Mouse (Mus musculus) heart, embryonic 12.5 days (tissue): ENCODE measurements around the gene Mep1a. TPM values are rescaled to one million over a fixed set of nuclear protein-coding genes. Genes with fewer than 3 reads are reported as not detected.
"Not testable (repeated sequence)": the region's sequence is repeated elsewhere in the genome, so short reads cannot be mapped to it uniquely, and the experiment has no call there.

Source experiments
- ATAC-seq: fragments of 200-750 bp; cut with Nextera tagmentation; 2 replicates; pipeline ENCODE4 v1.8.0; 2017; ENCODE audit warnings: moderate TSS enrichment, moderate library complexity; ENCODE audit not compliant: insufficient number of reproducible peaks, low FRiP score
- H3K27ac ChIP-seq: fragments of 300-500 bp; sonication (generic); 2 replicates; pipeline ENCODE4 v1.5.1; 2016; ENCODE audit warnings: mild to moderate bottlenecking, moderate library complexity; ENCODE audit not compliant: poor library complexity, severe bottlenecking
- H3K27me3 ChIP-seq: fragments of 300-500 bp; sonication (generic); replicated peaks from 2 replicates; pipeline ENCODE4 v1.6.1; 2016; ENCODE audit warnings: mild to moderate bottlenecking, moderate library complexity
- H3K36me3 ChIP-seq: fragments of 300-500 bp; sonication (generic); 2 replicates; pipeline ENCODE4 v1.6.1; 2016; ENCODE audit warnings: mild to moderate bottlenecking, moderate library complexity
- H3K4me1 ChIP-seq: fragments of 300-500 bp; sonication (generic); replicated peaks from 2 replicates; pipeline ENCODE4 v1.6.1; 2016; ENCODE audit warnings: mild to moderate bottlenecking
- H3K4me2 ChIP-seq: fragments of 300-500 bp; sonication (generic); 2 replicates; pipeline ENCODE4 v1.6.1; 2016; ENCODE audit warnings: mild to moderate bottlenecking, moderate library complexity
- H3K4me3 ChIP-seq: fragments of 300-500 bp; sonication (generic); 2 replicates; pipeline ENCODE4 v1.5.1; 2016; ENCODE audit warnings: mild to moderate bottlenecking
- H3K9ac ChIP-seq: fragments of 300-500 bp; sonication (generic); 2 replicates; pipeline ENCODE4 v1.6.1; 2016; ENCODE audit warnings: mild to moderate bottlenecking, moderate library complexity
- H3K9me3 ChIP-seq: fragments of 300-500 bp; sonication (generic); replicated peaks from 2 replicates; pipeline ENCODE4 v1.6.1; 2016; ENCODE audit warnings: mild to moderate bottlenecking, moderate library complexity
- WGBS: fragments of 180-500 bp; shearing (Covaris S2); methylation state at CpG from one replicate; pipeline ENCODE4 v1.1.7; 2016; 5-methylcytosine and 5-hydroxymethylcytosine counted together
- polyA plus RNA-seq: library from polyadenylated mRNA; unstranded; fragments of >200 nt; fragmentation: Nextera tagmentation; extraction: Ambion mirVana; gene quantifications from 2 replicates; pipeline ENCODE4 v1.2.1, GENCODE M21; 2016

Gene Mep1a
- not detected in 2 replicates for polyA plus RNA-seq

- H3K9me3 ChIP-seq = no peaks in the 10 kb centered on the region
- no peak within 1 kb of the TSS for H3K27ac ChIP-seq
- 88% methylated on average over 9 of the region's 9 CpGs for WGBS
- H3K4me1 ChIP-seq = no peaks in the 10 kb centered on the region
- H3K36me3 ChIP-seq = no peaks in the 10 kb centered on the region
- no peak within 1 kb of the TSS for H3K9ac ChIP-seq
- no peaks in the 10 kb centered on the region for H3K27me3 ChIP-seq
- no peak for ATAC-seq
- H3K4me3 ChIP-seq = no peak within 1 kb of the TSS
- no peak within 1 kb of the TSS for H3K4me2 ChIP-seq
Measured at GRCm38 (mm10) chr17:43502592-43502991, at the start of gene Mep1a. Gene Mep1a (minus strand): TSS chr17:43502812.

DNA sequence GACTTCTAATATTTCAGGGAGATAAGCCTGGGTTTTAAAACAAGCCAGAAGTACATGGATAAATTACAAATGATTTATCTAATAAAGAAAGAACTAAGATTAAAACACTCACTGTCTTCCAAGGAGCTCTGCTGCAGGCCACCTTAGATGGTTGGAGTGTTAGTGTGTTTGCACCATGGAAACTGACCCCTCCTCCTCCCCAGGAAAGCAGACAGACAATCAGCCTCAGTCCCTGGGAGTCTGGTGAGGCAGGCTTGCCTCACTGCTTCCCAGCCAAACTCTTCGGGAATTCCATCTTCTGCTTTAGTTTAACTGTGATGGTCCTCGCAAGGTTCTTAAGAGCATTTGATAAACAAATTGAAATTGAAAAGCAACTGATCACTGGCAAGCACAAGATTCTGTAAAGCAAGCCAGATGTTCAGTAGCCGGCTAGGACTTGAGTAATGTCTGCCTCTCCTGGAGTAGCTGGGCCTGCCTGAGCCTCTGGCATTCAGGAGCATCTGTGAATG is 48.6 kb upstream of the Mep1a start:
- WGBS = 30% methylated on average over 3 of the region's 3 CpGs

GRCm38 (mm10) chr17:43544040-43544439 is 41.4 kb upstream of the Mep1a start:
- H3K36me3 ChIP-seq = no peaks in the 10 kb centered on the region
- 0 out of 2 replicates have a peak, but pooled peaks cover 3% of the 10 kb centered on the region for H3K27me3 ChIP-seq
- no peak overlapping the region for H3K4me3 ChIP-seq
- ATAC-seq = no peak
- H3K9ac ChIP-seq = no peak overlapping the region
- no peak overlapping the region for H3K4me2 ChIP-seq
- H3K9me3 ChIP-seq = no peaks in the 10 kb centered on the region
- WGBS = 70% methylated on average over 4 of the region's 4 CpGs
- H3K4me1 ChIP-seq = 0 out of 2 replicates have a peak, but pooled peaks cover 3% of the 10 kb centered on the region
- no peak overlapping the region for H3K27ac ChIP-seq

More for the DNA sequence above, 48.6 kb upstream of the Mep1a start:
- H3K36me3 ChIP-seq = no peaks in the 10 kb centered on the region
- no peaks in the 10 kb centered on the region for H3K9me3 ChIP-seq
- H3K9ac ChIP-seq = no peak overlapping the region
- ATAC-seq = no peak
- H3K4me1 ChIP-seq = peaks cover 22% of the 10 kb centered on the region
- H3K27me3 ChIP-seq = no peaks in the 10 kb centered on the region
- no peak overlapping the region for H3K4me3 ChIP-seq
- H3K4me2 ChIP-seq = no peak overlapping the region
- no peak overlapping the region for H3K27ac ChIP-seq

- 23% methylated on average over 1 of the region's 1 CpGs for WGBS
Measured at GRCm38 (mm10) chr17:43543539-43543938, 40.9 kb upstream of the Mep1a start, which contains the start of gene Ankrd66. Gene Ankrd66 (minus strand): TSS chr17:43543639.

GRCm38 (mm10) chr17:43538767-43539166 is 36.2 kb upstream of the Mep1a start:
- no peak for ATAC-seq
- Histone ChIP-seq H3K27ac (no peak overlapping the region), H3K9ac (no peak overlapping the region), H3K36me3 (no peaks in the 10 kb centered on the region), H3K4me1 (peaks cover 5% of the 10 kb centered on the region; the same call in 1 of the 2 replicates), H3K4me2 (no peak overlapping the region), H3K27me3 (peaks cover 3% of the 10 kb centered on the region; the same call in 1 of the 2 replicates), H3K9me3 (no peaks in the 10 kb centered on the region), H3K4me3 (no peak overlapping the region)
- 77% methylated on average over 3 of the region's 3 CpGs for WGBS

More at GRCm38 (mm10) chr17:43543539-43543938, 40.9 kb upstream of the Mep1a start, which contains the start of gene Ankrd66:
- Histone ChIP-seq H3K27me3 (0 out of 2 replicates have a peak, but pooled peaks cover 3% of the 10 kb centered on the region), H3K27ac (no peak within 1 kb of the TSS), H3K4me2 (no peak within 1 kb of the TSS), H3K4me3 (no peak within 1 kb of the TSS), H3K9ac (no peak within 1 kb of the TSS), H3K9me3 (no peaks in the 10 kb centered on the region), H3K4me1 (0 out of 2 replicates have a peak, but pooled peaks cover 3% of the 10 kb centered on the region), H3K36me3 (no peaks in the 10 kb centered on the region)
- no peak for ATAC-seq

- not testable (repeated sequence) for H3K9ac ChIP-seq, H3K4me2 ChIP-seq, H3K4me3 ChIP-seq, ATAC-seq, H3K4me1 ChIP-seq, H3K27me3 ChIP-seq, H3K9me3 ChIP-seq, H3K27ac ChIP-seq, H3K36me3 ChIP-seq
- WGBS = 82% methylated on average over 6 of the region's 6 CpGs
Measured at GRCm38 (mm10) chr17:43536841-43537240, 34.2 kb upstream of the Mep1a start.

- WGBS = 14% methylated on average over 23 of the region's 23 CpGs
- Histone ChIP-seq H3K4me2 (peak overlapping the region; percentile 66), H3K4me3 (peak overlapping the region; percentile 31), H3K36me3 (no peaks in the 10 kb centered on the region), H3K27ac (no peak overlapping the region), H3K9ac (peak overlapping the region; percentile 18), H3K27me3 (no peaks in the 10 kb centered on the region; the same call in 1 of the 2 replicates), H3K4me1 (peaks cover 5% of the 10 kb centered on the region; the same call in 1 of the 2 replicates), H3K9me3 (no peaks in the 10 kb centered on the region)
- peak; percentile 67 for ATAC-seq
Measured at GRCm38 (mm10) chr17:43534362-43535222, 32.0 kb upstream of the Mep1a start.

DNA sequence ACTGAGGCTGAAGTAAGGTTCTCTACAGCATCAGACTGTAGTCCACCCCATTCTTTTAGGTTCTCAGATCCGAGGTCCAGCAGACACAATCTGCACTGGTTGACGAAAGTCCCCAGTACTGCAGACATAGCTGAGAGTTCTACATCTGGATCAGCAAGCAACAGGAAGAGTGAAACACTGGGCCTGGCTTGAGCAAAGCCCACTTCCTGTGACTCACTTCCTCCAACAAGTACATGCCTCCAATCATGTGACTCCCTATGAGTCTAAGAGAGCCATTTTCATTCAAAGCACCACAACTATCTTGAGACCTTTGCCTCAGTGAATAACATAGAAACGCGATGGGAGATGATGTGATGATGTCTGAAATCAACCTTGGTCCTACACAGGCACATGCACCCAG is 28.6 kb upstream of the Mep1a start:
- WGBS = 84% methylated on average over 4 of the region's 4 CpGs
- Histone ChIP-seq H3K27ac (no peak overlapping the region), H3K4me1 (peaks cover 5% of the 10 kb centered on the region; the same call in 1 of the 2 replicates), H3K4me3 (no peak overlapping the region), H3K27me3 (no peaks in the 10 kb centered on the region; the same call in 1 of the 2 replicates), H3K9ac (no peak overlapping the region), H3K36me3 (no peaks in the 10 kb centered on the region), H3K4me2 (no peak overlapping the region), H3K9me3 (no peaks in the 10 kb centered on the region)
- ATAC-seq = no peak

- no peak overlapping the region for H3K4me2 ChIP-seq
- no peak for ATAC-seq
- WGBS = 84% methylated on average over 2 of the region's 2 CpGs
- no peaks in the 10 kb centered on the region for H3K9me3 ChIP-seq
- no peaks in the 10 kb centered on the region; the same call in 1 of the 2 replicates for H3K27me3 ChIP-seq
- no peak overlapping the region for H3K27ac ChIP-seq
- no peak overlapping the region for H3K9ac ChIP-seq
- peaks cover 5% of the 10 kb centered on the region; the same call in 1 of the 2 replicates for H3K4me1 ChIP-seq
- no peak overlapping the region for H3K4me3 ChIP-seq
- H3K36me3 ChIP-seq = no peaks in the 10 kb centered on the region
Measured at GRCm38 (mm10) chr17:43530507-43530906, 27.9 kb upstream of the Mep1a start.

DNA sequence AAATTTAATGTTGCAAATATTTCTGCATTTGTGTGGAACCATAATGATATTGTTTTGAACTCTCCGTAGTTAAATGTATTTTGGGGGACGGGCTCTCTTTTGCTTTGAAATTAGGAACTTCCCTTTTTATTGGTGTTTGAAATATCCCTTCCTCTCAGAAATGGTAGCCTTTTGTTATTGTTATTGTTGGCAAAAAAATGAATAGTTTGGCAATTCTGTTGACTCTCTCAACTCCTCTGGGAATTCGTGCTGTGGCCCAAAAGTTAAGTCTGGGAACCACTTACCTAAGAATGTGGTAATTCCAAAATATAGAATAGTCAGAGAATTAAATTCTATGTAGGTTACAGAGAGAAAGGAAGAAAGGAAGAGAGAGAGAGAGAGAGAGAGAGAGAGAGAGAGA is 17.6 kb upstream of the Mep1a start:
- Histone ChIP-seq H3K4me2 (no peak overlapping the region), H3K4me1 (no peaks in the 10 kb centered on the region), H3K27ac (no peak overlapping the region), H3K9me3 (no peaks in the 10 kb centered on the region), H3K27me3 (peaks cover 10% of the 10 kb centered on the region; the same call in 1 of the 2 replicates), H3K36me3 (no peaks in the 10 kb centered on the region), H3K9ac (no peak overlapping the region), H3K4me3 (no peak overlapping the region)
- ATAC-seq = no peak
- WGBS = 76% methylated on average over 3 of the region's 3 CpGs
